Mouse (Mus musculus): ENCODE data around the gene Specc1. TPM values are rescaled to one million over a fixed set of nuclear protein-coding genes. Genes with fewer than 3 reads are reported as not detected.

Specc1 gene
- polyA plus RNA-seq, 1 experiment = 2.1 TPM

DNA sequence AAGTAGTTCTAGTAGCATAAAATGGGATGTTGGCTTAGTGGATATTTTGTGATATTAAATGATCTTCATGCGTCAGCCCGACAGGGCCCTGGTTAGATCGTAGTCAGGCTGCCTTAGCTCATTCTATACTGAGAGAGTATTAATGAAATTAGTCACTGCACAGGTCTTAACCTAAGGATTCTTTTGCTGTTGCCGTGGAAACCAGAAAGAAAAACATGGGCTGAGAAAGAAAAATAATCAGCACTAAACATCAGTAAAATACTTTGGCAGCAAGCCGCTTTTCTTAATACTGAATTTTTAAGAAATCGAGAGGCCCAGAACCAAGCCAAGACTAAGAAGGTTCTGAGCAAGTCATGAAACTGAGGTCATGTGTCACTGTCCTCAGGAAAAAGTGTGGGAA is 70.7 kb downstream of the Specc1 start:
- no peak for DNase-seq
- Histone ChIP-seq H3K36me3 (ENCODE audit: control insufficient read depth, insufficient read depth, low read length) (no peaks in the 10 kb centered on the region), H3K27me3 (ENCODE audit: control insufficient read depth, insufficient read depth, low read length) (no peaks in the 10 kb centered on the region), H3K27ac (ENCODE audit: control insufficient read depth, insufficient read depth, low read length) (no peak overlapping the region), H3K4me3 (ENCODE audit: control insufficient read depth, insufficient read depth, low read length) (no peak overlapping the region), H3K4me1 (replicated peaks; ENCODE audit: control insufficient read depth, insufficient read depth, low read length) (no peaks in the 10 kb centered on the region)
- WGBS = 95% methylated on average over 6 of the region's 6 CpGs
- TF ChIP-seq CTCF (IDR thresholded peaks at IDR 0.05; ENCODE audit: borderline replicate concordance, control insufficient read depth, extremely low read depth, insufficient read depth, low read length, poor library complexity) (no peak), POLR2A (IDR thresholded peaks at IDR 0.05; ENCODE audit: control insufficient read depth, extremely low read depth, insufficient read depth, low read length, poor library complexity) (no peak)

DNA sequence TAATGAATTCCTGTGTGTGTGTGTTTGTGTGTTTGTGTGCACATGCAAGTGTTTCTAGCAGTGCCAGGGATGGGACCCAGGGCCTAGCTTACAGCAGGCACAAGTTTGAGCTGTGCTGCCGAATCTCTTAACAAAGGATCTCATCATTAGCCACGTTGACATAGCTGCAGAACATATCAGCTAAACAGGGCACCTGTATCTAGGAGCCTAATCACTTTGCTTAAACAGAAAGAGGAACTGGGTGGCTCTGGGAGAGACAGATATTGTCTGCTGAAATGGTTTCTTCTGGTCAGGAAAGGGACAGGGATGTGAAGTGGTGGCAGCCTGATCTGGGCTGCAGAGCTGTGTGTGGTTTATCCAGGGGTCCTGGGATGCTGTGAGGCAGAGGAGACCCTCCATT is 71.1 kb downstream of the Specc1 start:
- no peaks in the 10 kb centered on the region for H3K27me3 ChIP-seq (ENCODE audit: control insufficient read depth, insufficient read depth, low read length)

DNA sequence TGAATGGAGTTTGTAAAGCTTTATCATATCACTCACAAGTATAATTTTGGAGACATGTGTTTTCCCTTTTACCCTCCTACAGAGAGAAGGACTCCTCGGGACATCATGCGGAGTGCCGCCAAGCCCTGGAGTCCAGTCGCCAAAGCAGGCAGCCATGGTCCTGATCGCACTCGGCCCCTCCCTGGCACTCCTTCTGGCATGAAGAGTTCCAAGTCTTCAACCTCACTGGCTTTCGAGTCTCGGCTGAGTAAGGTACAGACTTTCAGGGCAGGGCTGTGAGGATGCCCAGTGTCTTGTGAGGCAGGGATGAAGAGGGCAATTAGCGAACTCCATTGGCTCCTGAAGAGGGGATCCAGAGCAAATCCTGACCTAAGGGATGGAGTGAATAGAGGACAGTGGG is 72.6 kb downstream of the Specc1 start:
- H3K4me3 ChIP-seq (ENCODE audit: control insufficient read depth, insufficient read depth, low read length) = no peak overlapping the region
- TF ChIP-seq CTCF (IDR thresholded peaks at IDR 0.05; ENCODE audit: borderline replicate concordance, control insufficient read depth, extremely low read depth, insufficient read depth, low read length, poor library complexity) (no peak), POLR2A (IDR thresholded peaks at IDR 0.05; ENCODE audit: control insufficient read depth, extremely low read depth, insufficient read depth, low read length, poor library complexity) (no peak)
- H3K4me1 ChIP-seq (replicated peaks; ENCODE audit: control insufficient read depth, insufficient read depth, low read length) = no peaks in the 10 kb centered on the region
- 96% methylated on average over 9 of the region's 9 CpGs for WGBS
- no peaks in the 10 kb centered on the region for H3K27me3 ChIP-seq (ENCODE audit: control insufficient read depth, insufficient read depth, low read length)
- no peak overlapping the region for H3K27ac ChIP-seq (ENCODE audit: control insufficient read depth, insufficient read depth, low read length)
- H3K36me3 ChIP-seq (ENCODE audit: control insufficient read depth, insufficient read depth, low read length) = no peaks in the 10 kb centered on the region
- no peak for DNase-seq

More for the DNA sequence above, 71.1 kb downstream of the Specc1 start:
- Histone ChIP-seq H3K36me3 (ENCODE audit: control insufficient read depth, insufficient read depth, low read length) (no peaks in the 10 kb centered on the region), H3K4me3 (ENCODE audit: control insufficient read depth, insufficient read depth, low read length) (no peak overlapping the region), H3K4me1 (replicated peaks; ENCODE audit: control insufficient read depth, insufficient read depth, low read length) (no peaks in the 10 kb centered on the region), H3K27ac (ENCODE audit: control insufficient read depth, insufficient read depth, low read length) (no peak overlapping the region)
- DNase-seq = no peak
- 17% methylated on average over 2 of the region's 2 CpGs for WGBS
- TF ChIP-seq CTCF (IDR thresholded peaks at IDR 0.05; ENCODE audit: borderline replicate concordance, control insufficient read depth, extremely low read depth, insufficient read depth, low read length, poor library complexity) = no peak
- TF ChIP-seq POLR2A (IDR thresholded peaks at IDR 0.05; ENCODE audit: control insufficient read depth, extremely low read depth, insufficient read depth, low read length, poor library complexity) = no peak

DNA sequence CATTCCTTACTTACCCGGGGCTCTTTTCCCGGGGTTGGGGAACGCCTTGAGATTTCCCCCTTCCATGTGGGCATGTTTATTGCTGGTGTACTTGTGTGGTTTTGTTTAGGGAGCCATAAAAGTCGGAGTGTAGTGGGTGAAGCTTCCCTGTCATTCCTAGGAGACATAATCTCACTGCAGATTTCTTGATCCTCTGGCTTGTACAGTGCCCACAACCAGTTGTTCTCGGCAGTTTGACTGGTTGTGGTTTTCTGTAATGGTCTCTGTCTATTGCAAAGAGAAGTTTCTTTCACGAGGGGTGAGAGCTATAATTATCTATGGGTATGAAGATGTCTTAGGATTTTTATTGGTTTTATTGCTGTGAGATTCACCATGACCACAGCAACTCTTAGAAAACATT is 78.0 kb downstream of the Specc1 start:
- WGBS = 63% methylated on average over 6 of the region's 6 CpGs
- no peak overlapping the region for H3K4me3 ChIP-seq (ENCODE audit: control insufficient read depth, insufficient read depth, low read length)
- H3K27me3 ChIP-seq (ENCODE audit: control insufficient read depth, insufficient read depth, low read length) = no peaks in the 10 kb centered on the region
- H3K4me1 ChIP-seq (replicated peaks; ENCODE audit: control insufficient read depth, insufficient read depth, low read length) = no peaks in the 10 kb centered on the region
- no peak for DNase-seq
- H3K27ac ChIP-seq (ENCODE audit: control insufficient read depth, insufficient read depth, low read length) = no peak overlapping the region
- TF ChIP-seq POLR2A (IDR thresholded peaks at IDR 0.05; ENCODE audit: control insufficient read depth, extremely low read depth, insufficient read depth, low read length, poor library complexity) = no peak
- no peak for TF ChIP-seq CTCF (IDR thresholded peaks at IDR 0.05; ENCODE audit: borderline replicate concordance, control insufficient read depth, extremely low read depth, insufficient read depth, low read length, poor library complexity)
- H3K36me3 ChIP-seq (ENCODE audit: control insufficient read depth, insufficient read depth, low read length) = no peaks in the 10 kb centered on the region

DNA sequence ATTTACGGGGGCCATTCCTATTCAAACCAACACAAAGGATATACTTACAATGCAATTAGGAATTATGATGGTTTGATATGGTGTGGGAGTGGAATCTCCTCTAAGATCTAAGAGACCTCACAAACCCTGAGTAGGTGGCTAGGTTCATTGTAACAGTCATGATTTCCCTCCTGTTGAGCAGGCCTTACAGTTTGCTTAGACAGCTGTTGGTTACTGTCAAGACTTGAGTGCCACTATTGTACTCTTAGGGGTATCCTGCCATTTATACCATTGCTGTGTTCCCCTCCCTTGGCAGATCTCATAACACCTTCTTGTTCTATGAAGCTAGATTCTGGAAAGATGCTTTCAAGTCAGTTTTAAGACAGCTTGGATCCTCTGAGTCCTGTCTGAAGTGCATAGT is 78.7 kb downstream of the Specc1 start:
- Histone ChIP-seq H3K36me3 (ENCODE audit: control insufficient read depth, insufficient read depth, low read length) (no peaks in the 10 kb centered on the region), H3K4me3 (ENCODE audit: control insufficient read depth, insufficient read depth, low read length) (no peak overlapping the region), H3K27ac (ENCODE audit: control insufficient read depth, insufficient read depth, low read length) (no peak overlapping the region), H3K4me1 (replicated peaks; ENCODE audit: control insufficient read depth, insufficient read depth, low read length) (no peaks in the 10 kb centered on the region), H3K27me3 (ENCODE audit: control insufficient read depth, insufficient read depth, low read length) (no peaks in the 10 kb centered on the region)
- no peak for TF ChIP-seq CTCF (IDR thresholded peaks at IDR 0.05; ENCODE audit: borderline replicate concordance, control insufficient read depth, extremely low read depth, insufficient read depth, low read length, poor library complexity)
- no peak for TF ChIP-seq POLR2A (IDR thresholded peaks at IDR 0.05; ENCODE audit: control insufficient read depth, extremely low read depth, insufficient read depth, low read length, poor library complexity)
- no peak for DNase-seq
- WGBS = 97% methylated on average over 1 of the region's 1 CpGs

DNA sequence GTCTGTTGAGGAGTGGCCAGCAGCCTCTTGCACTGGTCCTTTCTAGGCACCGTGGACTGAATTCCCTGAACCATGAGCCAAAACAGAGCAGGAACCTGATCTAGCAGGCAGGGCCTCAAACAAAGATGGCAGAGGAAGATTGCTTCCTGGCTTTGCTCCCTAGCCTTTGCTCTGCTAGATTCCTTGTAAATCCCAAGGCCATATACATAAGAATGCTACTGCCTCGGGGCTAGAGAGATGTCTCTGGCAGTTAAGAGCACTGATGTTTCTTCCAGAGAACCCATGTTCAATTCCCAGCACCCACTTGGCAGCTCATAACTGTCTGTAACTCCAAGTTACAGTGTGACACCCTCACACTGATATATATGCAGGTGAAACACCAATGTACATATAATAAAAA is 83.6 kb downstream of the Specc1 start:
- DNase-seq = no peak
- H3K4me3 ChIP-seq (ENCODE audit: control insufficient read depth, insufficient read depth, low read length) = no peak overlapping the region
- WGBS = 99% methylated on average over 2 of the region's 2 CpGs
- H3K36me3 ChIP-seq (ENCODE audit: control insufficient read depth, insufficient read depth, low read length) = no peaks in the 10 kb centered on the region
- TF ChIP-seq CTCF (IDR thresholded peaks at IDR 0.05; ENCODE audit: borderline replicate concordance, control insufficient read depth, extremely low read depth, insufficient read depth, low read length, poor library complexity) (no peak), POLR2A (IDR thresholded peaks at IDR 0.05; ENCODE audit: control insufficient read depth, extremely low read depth, insufficient read depth, low read length, poor library complexity) (no peak)
- H3K4me1 ChIP-seq (replicated peaks; ENCODE audit: control insufficient read depth, insufficient read depth, low read length) = no peaks in the 10 kb centered on the region
- no peak overlapping the region for H3K27ac ChIP-seq (ENCODE audit: control insufficient read depth, insufficient read depth, low read length)
- H3K27me3 ChIP-seq (ENCODE audit: control insufficient read depth, insufficient read depth, low read length) = no peaks in the 10 kb centered on the region

DNA sequence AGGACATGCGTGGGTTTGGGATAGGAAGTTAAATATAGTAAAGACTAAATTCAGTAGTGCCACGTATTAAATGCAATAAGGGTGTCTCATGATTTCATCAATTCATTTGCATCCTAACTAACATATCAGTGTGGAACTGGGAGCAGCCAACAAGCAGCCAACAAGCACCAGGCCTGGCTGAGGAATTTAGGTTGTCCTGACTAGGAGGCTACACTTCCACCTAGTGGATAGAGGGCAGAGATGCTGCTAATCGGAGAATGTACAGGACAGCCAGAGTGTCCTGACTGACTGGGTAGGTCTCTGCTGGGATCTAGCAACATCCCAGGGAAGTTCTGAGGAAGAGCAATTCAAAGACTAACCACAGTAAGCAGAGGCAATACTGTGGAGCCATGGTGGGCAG is 88.1 kb downstream of the Specc1 start:
- Histone ChIP-seq H3K4me1 (replicated peaks; ENCODE audit: control insufficient read depth, insufficient read depth, low read length) (no peaks in the 10 kb centered on the region), H3K4me3 (ENCODE audit: control insufficient read depth, insufficient read depth, low read length) (no peak overlapping the region), H3K27ac (ENCODE audit: control insufficient read depth, insufficient read depth, low read length) (no peak overlapping the region), H3K27me3 (ENCODE audit: control insufficient read depth, insufficient read depth, low read length) (no peaks in the 10 kb centered on the region), H3K36me3 (ENCODE audit: control insufficient read depth, insufficient read depth, low read length) (no peaks in the 10 kb centered on the region)
- no peak for TF ChIP-seq POLR2A (IDR thresholded peaks at IDR 0.05; ENCODE audit: control insufficient read depth, extremely low read depth, insufficient read depth, low read length, poor library complexity)
- no peak for TF ChIP-seq CTCF (IDR thresholded peaks at IDR 0.05; ENCODE audit: borderline replicate concordance, control insufficient read depth, extremely low read depth, insufficient read depth, low read length, poor library complexity)
- no peak for DNase-seq
- 74% methylated on average over 3 of the region's 3 CpGs for WGBS
